Mouse (Mus musculus) limb, embryonic 11.5 days (tissue): ENCODE measurements at regions not wholly inside any gene's neighbourhood (a gene's known extent, or its start where the extent isn't known, plus 50 kb on each side); places are given as distances from the start of the nearest gene placed in this dataset.

ENCODE experiments used
- ATAC-seq: fragments of 200-750 bp; cut with Nextera tagmentation; 2 replicates; pipeline ENCODE4 v1.8.0; 2017; ENCODE audit warnings: low read depth; ENCODE audit not compliant: insufficient number of reproducible peaks, low FRiP score, low TSS enrichment
- DNase-seq: peaks from one replicate; pipeline ENCODE4 v3.0.0-alpha.2; 2015; ENCODE audit warnings: low spot score
- H3K27ac ChIP-seq: fragments of 300-500 bp; sonication (generic); replicated peaks from 2 replicates; pipeline ENCODE4 v1.5.1; 2014; ENCODE audit warnings: low read depth, mild to moderate bottlenecking, low read length
- H3K27me3 ChIP-seq: fragments of 300-500 bp; sonication (generic); 2 replicates; pipeline ENCODE4 v1.6.1; 2014; ENCODE audit warnings: mild to moderate bottlenecking, low read length, mixed read lengths; ENCODE audit not compliant: control insufficient read depth, insufficient read depth
- H3K36me3 ChIP-seq: fragments of 300-500 bp; sonication (generic); 2 replicates; pipeline ENCODE4 v1.6.1; 2014; ENCODE audit warnings: mild to moderate bottlenecking, low read length, moderate library complexity, mixed read lengths; ENCODE audit not compliant: control insufficient read depth, insufficient read depth
- H3K4me1 ChIP-seq: fragments of 300-500 bp; sonication (generic); 2 replicates; pipeline ENCODE4 v1.6.1; 2014; ENCODE audit warnings: low read length, mixed read lengths; ENCODE audit not compliant: control insufficient read depth, insufficient read depth
- H3K4me2 ChIP-seq: fragments of 300-500 bp; sonication (generic); 2 replicates; pipeline ENCODE4 v1.6.1; 2014; ENCODE audit warnings: low read depth, mild to moderate bottlenecking, moderate library complexity; ENCODE audit not compliant: severe bottlenecking
- H3K4me3 ChIP-seq: fragments of 300-500 bp; sonication (generic); 2 replicates; pipeline ENCODE4 v1.5.1; 2014; ENCODE audit warnings: low read depth, low read length
- H3K9ac ChIP-seq: fragments of 300-500 bp; sonication (generic); 2 replicates; pipeline ENCODE4 v1.6.1; 2014; ENCODE audit warnings: mild to moderate bottlenecking, low read length
- H3K9me3 ChIP-seq: fragments of 300-500 bp; sonication (generic); 2 replicates; pipeline ENCODE4 v1.6.1; 2016; ENCODE audit warnings: low read length; ENCODE audit not compliant: control insufficient read depth
- WGBS: fragments of 180-500 bp; shearing (Covaris S2); extraction: QIAGEN DNeasy Blood & Tissue Kit; methylation state at CpG from one replicate; pipeline ENCODE4 v1.1.7; 2014; 5-methylcytosine and 5-hydroxymethylcytosine counted together

DNA sequence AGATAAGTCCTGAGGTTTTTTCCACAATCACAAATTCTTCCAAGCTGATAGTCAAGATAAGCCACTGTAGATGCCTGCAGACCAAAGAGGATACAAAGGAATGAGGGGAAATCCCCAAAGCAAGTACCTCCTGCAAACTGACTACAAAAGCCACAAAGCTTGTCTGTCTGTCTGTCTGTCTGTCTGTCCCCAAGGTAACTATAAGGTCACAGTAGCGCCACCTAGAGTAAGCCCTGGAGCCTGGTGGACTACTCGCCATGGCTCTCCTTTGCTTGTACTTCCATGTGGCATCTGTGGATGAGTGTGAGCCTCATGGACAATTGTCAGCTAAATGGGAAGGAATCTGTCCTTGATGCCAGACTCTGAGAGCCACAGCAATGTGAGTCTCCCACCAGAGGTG is 249.8 kb downstream of the Diras2 start:
- Histone ChIP-seq H3K36me3 (no peaks in the 10 kb centered on the region), H3K4me1 (no peaks in the 10 kb centered on the region), H3K4me2 (no peak overlapping the region), H3K27me3 (no peaks in the 10 kb centered on the region), H3K27ac (no peak overlapping the region), H3K4me3 (no peak overlapping the region), H3K9ac (no peak overlapping the region), H3K9me3 (no peaks in the 10 kb centered on the region)
- ATAC-seq, result no peak
- WGBS, result 71% methylated on average over 2 of the region's 2 CpGs
- DNase-seq, result no peak

DNA sequence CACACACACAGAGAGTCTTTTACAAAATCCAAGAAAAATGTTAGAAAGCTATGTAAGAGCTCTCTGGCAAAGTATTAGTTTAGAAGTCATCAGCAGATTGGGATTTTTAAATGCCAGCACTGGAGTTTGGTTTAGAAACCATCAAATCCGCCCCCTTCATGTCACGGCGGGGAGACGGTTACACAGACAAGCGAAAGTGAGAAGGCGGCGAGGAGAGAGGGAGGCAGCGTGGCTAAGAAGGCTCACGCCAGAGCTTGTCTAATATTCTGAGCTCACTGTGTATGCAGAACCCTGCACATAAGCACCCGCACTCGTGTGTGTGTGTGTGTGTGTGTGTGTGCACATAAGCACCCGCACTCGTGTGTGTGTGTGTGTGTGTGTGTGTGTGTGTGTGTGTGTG is 248.6 kb downstream of the Diras2 start:
- no peak for DNase-seq
- no peak for ATAC-seq
- Histone ChIP-seq H3K4me1 (no peaks in the 10 kb centered on the region), H3K9me3 (no peaks in the 10 kb centered on the region), H3K4me2 (no peak overlapping the region), H3K27ac (no peak overlapping the region), H3K9ac (no peak overlapping the region), H3K4me3 (no peak overlapping the region), H3K36me3 (no peaks in the 10 kb centered on the region), H3K27me3 (no peaks in the 10 kb centered on the region)
- 85% methylated on average over 11 of the region's 13 CpGs for WGBS

DNA sequence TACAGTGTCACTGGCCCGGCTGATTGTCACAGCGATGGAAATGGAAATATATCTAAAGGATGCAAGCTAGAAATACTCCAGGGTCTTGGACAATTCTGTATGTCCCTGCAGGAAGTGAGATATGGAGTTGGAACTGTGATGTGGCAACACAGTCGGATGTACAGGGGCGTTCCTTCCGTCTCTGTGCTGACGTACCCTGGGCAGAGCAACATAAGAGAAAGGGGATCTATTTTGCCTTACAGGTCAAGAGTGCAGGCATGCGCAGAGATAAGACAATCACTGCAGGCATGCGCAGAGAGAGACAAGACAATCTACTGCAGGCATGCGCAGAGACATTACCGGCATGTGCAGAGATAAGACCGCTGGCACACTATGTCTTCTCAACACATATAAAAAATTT is 247.6 kb downstream of the Diras2 start:
- H3K4me1 ChIP-seq, result no peaks in the 10 kb centered on the region
- no peak overlapping the region for H3K27ac ChIP-seq
- no peaks in the 10 kb centered on the region for H3K27me3 ChIP-seq
- no peaks in the 10 kb centered on the region for H3K9me3 ChIP-seq
- no peak overlapping the region for H3K9ac ChIP-seq
- no peak overlapping the region for H3K4me3 ChIP-seq
- no peak overlapping the region for H3K4me2 ChIP-seq
- DNase-seq (no peak), ATAC-seq (no peak)
- no peaks in the 10 kb centered on the region for H3K36me3 ChIP-seq
- WGBS, result 86% methylated on average over 11 of the region's 11 CpGs

DNA sequence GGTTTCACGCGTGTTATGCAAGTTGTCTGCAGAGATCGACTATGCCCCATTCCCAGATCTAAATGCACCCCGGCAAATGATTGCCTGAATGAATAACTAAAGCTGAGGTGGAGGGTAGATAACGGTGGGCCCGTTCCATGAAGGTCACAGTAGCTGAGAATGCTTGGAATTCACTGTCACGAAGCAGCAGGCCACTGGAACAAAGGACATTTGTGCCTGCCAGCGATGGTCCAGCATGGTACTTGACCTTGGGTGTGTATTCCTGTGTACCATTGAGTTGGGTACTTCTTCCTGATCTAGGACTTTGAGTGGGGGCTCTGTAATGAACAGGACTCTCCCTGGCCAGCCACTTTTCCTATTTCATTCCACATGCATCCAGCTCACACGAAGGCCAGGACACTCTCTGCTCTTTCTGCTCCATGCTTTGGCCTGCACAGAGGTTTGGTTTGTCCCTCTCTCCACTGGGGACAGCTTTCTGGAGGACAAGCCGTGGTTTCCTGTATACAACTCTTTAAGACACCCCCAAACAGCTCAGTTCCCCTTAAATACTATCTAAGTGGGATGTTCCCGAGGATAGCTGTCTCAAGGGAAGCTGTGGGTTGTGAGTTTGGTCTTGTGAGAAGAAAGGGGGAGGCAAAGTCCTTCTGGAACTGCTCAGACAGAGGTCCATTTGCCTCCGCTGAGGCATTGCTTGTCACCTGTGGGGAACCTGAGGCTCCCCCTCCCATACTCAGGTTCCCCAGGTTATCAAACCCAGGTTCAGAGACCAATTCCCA is 246.9 kb downstream of the Diras2 start:
- no peaks in the 10 kb centered on the region for H3K36me3 ChIP-seq
- H3K4me1 ChIP-seq, result no peaks in the 10 kb centered on the region
- no peak overlapping the region for H3K9ac ChIP-seq
- no peaks in the 10 kb centered on the region for H3K9me3 ChIP-seq
- H3K27ac ChIP-seq, result no peak overlapping the region
- 88% methylated on average over 12 of the region's 12 CpGs for WGBS
- ATAC-seq, result no peak
- no peaks in the 10 kb centered on the region for H3K27me3 ChIP-seq
- DNase-seq, result no peak
- no peak overlapping the region for H3K4me3 ChIP-seq
- H3K4me2 ChIP-seq, result no peak overlapping the region

DNA sequence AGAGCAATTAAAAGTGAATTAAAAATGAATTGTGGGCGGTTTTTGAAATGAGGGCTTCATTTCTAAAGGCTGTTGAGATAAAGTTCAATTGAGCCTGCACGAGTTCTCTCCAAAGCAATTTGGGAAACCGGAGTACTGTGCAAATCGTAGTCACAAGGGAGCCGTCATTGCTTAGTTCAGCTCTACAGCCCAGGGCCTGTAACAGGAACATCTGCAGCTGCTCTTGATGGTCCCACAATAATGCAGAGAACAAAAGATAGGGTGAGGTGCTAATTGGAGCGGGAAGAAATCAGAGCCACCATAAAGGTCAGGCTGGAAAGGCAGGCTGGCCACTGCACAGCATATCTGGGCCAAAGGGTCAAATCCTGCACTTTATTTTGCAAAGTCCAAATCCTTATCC is 242.7 kb downstream of the Diras2 start:
- H3K27me3 ChIP-seq, result no peaks in the 10 kb centered on the region
- DNase-seq (no peak), ATAC-seq (no peak)
- no peak overlapping the region for H3K27ac ChIP-seq
- no peaks in the 10 kb centered on the region for H3K4me1 ChIP-seq
- H3K4me2 ChIP-seq, result no peak overlapping the region
- no peak overlapping the region for H3K9ac ChIP-seq
- 54% methylated on average over 6 of the region's 6 CpGs for WGBS
- no peak overlapping the region for H3K4me3 ChIP-seq
- no peaks in the 10 kb centered on the region for H3K36me3 ChIP-seq
- no peaks in the 10 kb centered on the region for H3K9me3 ChIP-seq

DNA sequence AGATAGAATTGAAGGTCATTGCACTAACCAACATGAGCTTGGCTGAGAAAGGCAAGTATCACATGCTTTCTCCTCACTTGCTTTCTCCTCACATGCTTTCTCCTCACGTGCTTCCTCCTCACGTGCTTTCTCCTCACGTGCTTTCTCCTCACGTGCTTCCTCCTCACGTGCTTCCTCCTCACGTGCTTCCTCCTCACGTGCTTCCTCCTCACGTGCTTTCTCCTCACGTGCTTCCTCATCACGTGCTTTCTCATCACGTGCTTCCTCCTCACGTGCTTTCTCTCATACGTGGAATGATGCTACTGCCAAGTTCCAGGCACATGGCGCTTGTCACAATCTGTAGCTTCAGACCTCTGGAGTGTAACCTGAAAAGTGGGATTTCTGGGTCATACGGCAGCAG is 235.2 kb downstream of the Diras2 start:
- H3K27ac ChIP-seq, result no peak overlapping the region
- H3K4me2 ChIP-seq, result no peak overlapping the region
- H3K9me3 ChIP-seq, result no peaks in the 10 kb centered on the region
- H3K9ac ChIP-seq, result no peak overlapping the region
- H3K4me1 ChIP-seq, result no peaks in the 10 kb centered on the region
- DNase-seq, result no peak
- no peak for ATAC-seq
- H3K4me3 ChIP-seq, result no peak overlapping the region
- no peaks in the 10 kb centered on the region for H3K36me3 ChIP-seq
- 93% methylated on average over 15 of the region's 15 CpGs for WGBS
- H3K27me3 ChIP-seq, result no peaks in the 10 kb centered on the region

DNA sequence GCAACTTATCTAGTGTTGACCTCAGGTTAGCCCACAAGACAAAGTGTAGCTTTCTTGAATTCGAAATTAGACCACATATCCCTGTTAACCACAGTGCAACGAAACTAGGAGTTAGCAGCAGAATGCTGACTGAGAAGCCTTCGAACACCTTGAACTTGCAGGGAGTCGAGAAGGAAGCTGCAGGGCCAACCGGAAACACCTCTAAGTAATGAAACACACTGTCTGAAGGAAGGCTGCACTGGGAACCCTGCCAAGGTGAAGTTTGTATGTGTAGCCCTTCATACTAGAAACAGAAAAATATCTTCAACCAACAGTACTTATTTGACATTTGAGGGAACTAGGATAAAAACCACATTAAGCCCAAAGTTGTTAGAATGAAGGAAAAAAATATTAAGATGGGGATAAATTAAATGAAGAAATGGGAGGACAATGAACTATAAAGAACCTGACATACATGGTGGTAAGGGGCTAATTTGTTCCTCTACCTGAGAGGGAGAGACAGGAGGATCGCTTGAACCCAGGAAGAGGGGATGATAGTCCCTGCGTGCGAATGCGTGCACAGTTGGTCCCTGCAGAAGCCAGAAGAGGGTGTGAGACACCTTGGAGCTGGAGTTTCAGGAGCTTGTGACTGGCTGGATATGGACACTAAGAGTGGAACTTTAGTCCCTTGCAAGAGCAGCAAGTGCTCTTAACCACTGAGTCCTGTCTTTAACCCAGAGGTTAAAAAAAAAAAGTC is 234.4 kb downstream of the Diras2 start:
- Histone ChIP-seq H3K4me1 (no peaks in the 10 kb centered on the region), H3K4me2 (no peak overlapping the region), H3K4me3 (no peak overlapping the region), H3K27me3 (no peaks in the 10 kb centered on the region), H3K27ac (no peak overlapping the region), H3K9ac (no peak overlapping the region), H3K9me3 (no peaks in the 10 kb centered on the region), H3K36me3 (no peaks in the 10 kb centered on the region)
- WGBS, result 95% methylated on average over 9 of the region's 9 CpGs
- DNase-seq (no peak), ATAC-seq (no peak)

DNA sequence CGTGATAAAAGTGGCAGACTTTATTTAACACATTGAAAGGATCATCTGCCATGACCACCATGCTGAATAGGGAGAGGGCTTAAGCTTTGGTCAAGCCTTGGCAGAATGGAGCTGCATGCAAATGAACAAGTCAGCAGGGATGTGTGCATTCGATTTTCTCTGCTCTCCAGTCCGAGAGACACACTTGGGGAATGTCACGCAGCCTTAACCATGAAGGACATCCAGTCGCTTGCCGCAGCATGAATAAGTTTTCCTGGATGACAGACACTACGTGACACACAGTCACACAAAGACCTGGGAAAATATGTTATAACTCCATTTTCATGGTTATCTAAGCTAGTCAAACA is 233.8 kb downstream of the Diras2 start:
- Histone ChIP-seq H3K9me3 (no peaks in the 10 kb centered on the region), H3K27ac (no peak overlapping the region), H3K4me1 (no peaks in the 10 kb centered on the region), H3K4me3 (no peak overlapping the region), H3K9ac (no peak overlapping the region), H3K36me3 (no peaks in the 10 kb centered on the region), H3K27me3 (no peaks in the 10 kb centered on the region), H3K4me2 (no peak overlapping the region)
- no peak for ATAC-seq
- no peak for DNase-seq
- 90% methylated on average over 7 of the region's 7 CpGs for WGBS
